34 mouse cellular contexts compared by ENCODE assay signal in genomic region chr4:62430678-62431077, GRCm38 (mm10). TPM values are rescaled to one million over a fixed set of nuclear protein-coding genes. Genes with fewer than 3 reads are reported as not detected.
"Had no signal": no experiment of that assay in that cellular context is flagged by ENCODE, and none has a peak within 500 bp of the region (broad histone marks: within the 10 kb centered on the region; RNA-seq: fewer than 3 reads in every experiment).

No protein-coding gene starts in this region.

- H3K9me3 ChIP-seq: heart, embryonic 13.5 days; heart, embryonic 15.5 days; hindbrain, embryonic 13.5 days; hindbrain, embryonic 15.5 days; kidney, embryonic 15.5 days; limb, embryonic 10.5 days; limb, embryonic 12.5 days had no signal

- H3K4me2 ChIP-seq: heart, embryonic 11.5 days; heart, embryonic 13.5 days; heart, embryonic 15.5 days; hindbrain, embryonic 13.5 days; hindbrain, embryonic 15.5 days; kidney, embryonic 15.5 days; limb, embryonic 12.5 days had no signal

- H3K36me3 ChIP-seq: heart, embryonic 15.5 days had no signal

- H3K4me1 ChIP-seq: hindbrain, embryonic 13.5 days; hindbrain, embryonic 15.5 days; kidney, embryonic 15.5 days; limb, embryonic 12.5 days had no signal

- DNase-seq: gastrocnemius, postnatal 14 days; gastrocnemius, postnatal 36 days; heart, adult 11 months; heart, adult 2 months; heart, postnatal 14 days; heart, postnatal 36 days; kidney, adult 11 months; layer of hippocampus, adult 9-11 months; liver, postnatal 0 days had no signal

- H3K27me3 ChIP-seq: heart, embryonic 13.5 days; heart, embryonic 15.5 days; hindbrain, embryonic 13.5 days; hindbrain, embryonic 15.5 days; kidney, embryonic 15.5 days; limb, embryonic 12.5 days had no signal

- H3K9ac ChIP-seq: heart, embryonic 13.5 days; heart, embryonic 15.5 days; hindbrain, embryonic 13.5 days; hindbrain, embryonic 15.5 days; kidney, embryonic 15.5 days; limb, embryonic 12.5 days; liver, embryonic 14.5 days; liver, postnatal 0 days had no signal

- ATAC-seq: hindbrain, postnatal 0 days; intestine, embryonic 16.5 days had no signal

- H3K27ac ChIP-seq: heart, adult 2 months; heart, embryonic 13.5 days; heart, embryonic 15.5 days; hindbrain, embryonic 13.5 days; hindbrain, embryonic 15.5 days; hindbrain, postnatal 0 days; kidney, embryonic 15.5 days; kidney, postnatal 0 days; left cerebral cortex, adult 2 months; limb, embryonic 10.5 days; limb, embryonic 12.5 days had no signal

- H3K4me3 ChIP-seq: heart, adult 2 months; heart, embryonic 13.5 days; heart, embryonic 15.5 days; hindbrain, embryonic 13.5 days; hindbrain, embryonic 15.5 days; kidney, embryonic 15.5 days; left cerebral cortex, adult 2 months; limb, embryonic 10.5 days; limb, embryonic 12.5 days had no signal

RNA-seq across cellular contexts. Expression of gene Rnf183, which starts 4.4 kb away (rescaled TPM):
- total RNA-seq: gastrocnemius, adult 18-20 months; gastrocnemius, adult 8-10 months; gastrocnemius, postnatal 14 days; gastrocnemius, postnatal 36 days; heart, adult 2 months; heart, postnatal 14 days; heart, postnatal 36 days; hematopoietic stem cell, adult 5-6 weeks; layer of hippocampus, adult 18-20 months; layer of hippocampus, adult 8-10 months; layer of hippocampus, postnatal 25 days; left cerebral cortex, adult 2 months; left cerebral cortex, postnatal 14 days; left cerebral cortex, postnatal 36 days; liver, adult 2 months had no signal
- polyA plus RNA-seq: heart, adult 2 months; heart, embryonic 11.5 days; heart, embryonic 13.5 days; heart, embryonic 15.5 days; heart, postnatal 0 days; hindbrain, embryonic 11.5 days; hindbrain, embryonic 13.5 days; intestine, embryonic 14.5 days; intestine, embryonic 16.5 days; limb, embryonic 10.5 days; limb, embryonic 12.5 days; liver, adult 2 months; liver, embryonic 14.5 days; liver, postnatal 0 days had no signal

RNA-seq across cellular contexts. Expression of gene Bspry, which starts 49.2 kb away (rescaled TPM):
- total RNA-seq: gastrocnemius, adult 18-20 months; gastrocnemius, adult 8-10 months; heart, postnatal 36 days had no signal
